Mouse (Mus musculus): ENCODE results near the gene Styx. TPM values are rescaled to one million over a fixed set of nuclear protein-coding genes. Genes with fewer than 3 reads are reported as not detected.

Gene Styx
- total RNA-seq, 2 experiments from 2014 or later = 18.5 to 21.0 TPM

- intact Hi-C loops (cut with DNase I) = no loop called here
- no peak for DNase-seq (ENCODE audit: low spot score in 2 of 2)
Observed at GRCm38 (mm10) chr14:45430066-45430842, 79.4 kb downstream of the Styx start.

DNA sequence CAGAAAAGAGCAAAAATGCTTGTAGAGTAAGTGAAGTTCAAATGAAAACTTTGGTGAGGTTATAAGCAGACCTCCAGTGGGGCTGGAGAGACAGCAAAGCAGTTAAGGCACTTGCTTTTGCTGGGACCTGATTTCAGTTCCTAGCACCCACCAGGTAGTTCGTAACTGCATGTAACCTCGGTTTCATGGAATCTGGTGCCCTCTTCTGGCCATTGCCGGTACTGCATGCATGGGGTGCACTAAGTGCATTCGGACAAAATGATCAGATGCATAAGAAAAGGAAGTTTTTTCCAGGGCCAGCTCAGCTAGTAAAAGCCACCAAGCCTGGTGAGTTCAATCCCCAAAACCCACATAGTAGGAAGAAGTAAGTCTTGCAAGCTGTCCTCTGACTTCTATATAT, 81.1 kb downstream of the Styx start:
- intact Hi-C loops (cut with DNase I) = no loop called here

GRCm38 (mm10) chr14:45434220-45434619, 83.3 kb downstream of the Styx start:
- intact Hi-C loops (cut with DNase I) = no loop called here
- no peak for DNase-seq (ENCODE audit: low spot score in 2 of 2)

More for the DNA sequence above, 81.1 kb downstream of the Styx start:
- no peak for DNase-seq (ENCODE audit: low spot score in 2 of 2)

DNA sequence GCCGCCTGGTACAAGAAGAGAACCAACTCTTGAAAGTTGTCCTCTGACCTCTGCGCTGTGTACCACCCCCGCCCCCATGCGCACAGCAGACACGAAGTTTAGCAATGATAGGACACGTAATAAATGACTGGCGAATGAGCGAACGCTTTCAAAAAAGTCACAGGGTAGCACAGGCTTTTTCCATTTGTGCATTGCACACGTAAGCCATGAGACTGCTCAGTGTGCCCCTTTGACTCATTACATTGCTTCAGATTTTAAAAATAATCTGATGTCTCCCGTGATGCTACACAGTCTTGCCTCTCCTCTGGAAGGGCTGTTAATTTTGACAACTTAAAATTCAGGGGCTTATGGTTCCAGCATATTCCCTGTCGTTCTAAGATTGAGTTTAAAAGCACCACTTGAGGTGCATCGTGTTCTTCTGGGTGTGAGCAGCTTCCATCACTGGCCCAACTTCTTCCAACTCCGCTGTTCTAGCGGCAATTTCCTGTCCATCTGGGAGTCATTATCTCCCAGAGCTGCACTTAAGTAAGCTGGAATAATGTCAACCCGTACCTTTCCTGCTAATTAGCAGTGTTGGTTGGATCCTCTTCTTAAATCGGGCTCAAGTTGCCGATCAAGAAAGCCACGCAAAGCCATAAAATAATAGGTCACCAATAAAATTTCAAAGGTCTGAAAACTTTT, 87.5 kb downstream of the Styx start:
- intact Hi-C loops (cut with DNase I) = no loop called here
- no peak for DNase-seq (ENCODE audit: low spot score in 2 of 2)

- intact Hi-C loops (cut with DNase I) = no loop called here
- DNase-seq (ENCODE audit: low spot score in 2 of 2) = no peak
Observed at GRCm38 (mm10) chr14:45438931-45439275, 88.0 kb downstream of the Styx start.

DNA sequence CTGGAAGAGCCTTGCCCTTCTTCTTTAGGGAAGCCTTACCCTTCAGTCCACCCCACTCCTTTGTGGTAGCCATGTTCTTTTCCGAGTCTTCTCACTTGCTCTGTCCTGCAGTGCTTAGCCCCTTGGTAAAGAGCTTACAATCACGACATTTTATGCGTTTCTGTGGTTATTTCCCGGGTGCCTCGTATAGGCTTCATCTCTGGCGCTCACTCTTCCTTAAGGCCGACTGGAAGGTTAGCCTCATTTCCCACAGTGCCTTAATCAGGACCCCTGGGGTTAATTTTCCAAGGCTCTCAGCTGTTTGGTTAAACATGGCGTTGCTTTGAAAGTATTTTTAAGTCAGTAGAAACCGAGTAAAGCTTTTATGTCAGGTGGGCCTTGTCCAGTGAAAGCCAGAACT, 88.5 kb downstream of the Styx start:
- intact Hi-C loops (cut with DNase I) = no loop called here
- DNase-seq (ENCODE audit: low spot score in 2 of 2) = no peak

- intact Hi-C loops (cut with DNase I) = no loop called here
- no peak for DNase-seq (ENCODE audit: low spot score in 2 of 2)
Observed at GRCm38 (mm10) chr14:45441291-45441690, 90.4 kb downstream of the Styx start.

- intact Hi-C loops (cut with DNase I) = no loop called here
- no peak for DNase-seq (ENCODE audit: low spot score in 2 of 2)
Observed at GRCm38 (mm10) chr14:45442781-45443560, 92.1 kb downstream of the Styx start.

GRCm38 (mm10) chr14:45444870-45445269, 94.0 kb downstream of the Styx start:
- intact Hi-C loops (cut with DNase I) = no loop called here
- DNase-seq (ENCODE audit: low spot score in 2 of 2) = no peak

DNA sequence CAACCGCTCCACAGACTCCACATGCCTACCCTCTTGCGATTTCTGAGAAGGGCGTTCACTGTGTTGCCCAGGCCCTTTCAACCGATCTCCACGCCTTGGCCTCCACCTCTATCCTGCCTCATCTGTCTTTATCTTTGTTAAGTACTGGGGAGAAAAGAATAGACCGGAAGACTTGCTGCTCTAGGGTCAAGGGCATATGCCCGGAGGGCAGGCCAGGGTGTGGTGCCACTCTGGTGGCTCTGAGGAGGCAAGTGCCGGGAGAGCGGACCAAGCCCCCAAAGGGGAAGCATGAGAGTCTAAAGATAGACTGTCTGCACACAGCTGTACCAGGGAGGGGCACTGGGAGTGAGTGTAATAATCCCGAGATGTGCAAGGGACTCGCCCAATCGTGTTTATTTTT, 94.6 kb downstream of the Styx start:
- DNase-seq (ENCODE audit: low spot score in 2 of 2) = no peak
- intact Hi-C loops (cut with DNase I) = no loop called here

- intact Hi-C loops (cut with DNase I) = no loop called here
- DNase-seq (ENCODE audit: low spot score in 2 of 2) = no peak
Observed at GRCm38 (mm10) chr14:45446777-45447176, 95.9 kb downstream of the Styx start.

GRCm38 (mm10) chr14:45451090-45451489, 100.2 kb downstream of the Styx start:
- no peak for DNase-seq (ENCODE audit: low spot score in 2 of 2)
- intact Hi-C loops (cut with DNase I) = no loop called here

- intact Hi-C loops (cut with DNase I) = no loop called here
- no peak for DNase-seq (ENCODE audit: low spot score in 2 of 2)
Observed at GRCm38 (mm10) chr14:45452148-45452547, 101.3 kb downstream of the Styx start.

DNA sequence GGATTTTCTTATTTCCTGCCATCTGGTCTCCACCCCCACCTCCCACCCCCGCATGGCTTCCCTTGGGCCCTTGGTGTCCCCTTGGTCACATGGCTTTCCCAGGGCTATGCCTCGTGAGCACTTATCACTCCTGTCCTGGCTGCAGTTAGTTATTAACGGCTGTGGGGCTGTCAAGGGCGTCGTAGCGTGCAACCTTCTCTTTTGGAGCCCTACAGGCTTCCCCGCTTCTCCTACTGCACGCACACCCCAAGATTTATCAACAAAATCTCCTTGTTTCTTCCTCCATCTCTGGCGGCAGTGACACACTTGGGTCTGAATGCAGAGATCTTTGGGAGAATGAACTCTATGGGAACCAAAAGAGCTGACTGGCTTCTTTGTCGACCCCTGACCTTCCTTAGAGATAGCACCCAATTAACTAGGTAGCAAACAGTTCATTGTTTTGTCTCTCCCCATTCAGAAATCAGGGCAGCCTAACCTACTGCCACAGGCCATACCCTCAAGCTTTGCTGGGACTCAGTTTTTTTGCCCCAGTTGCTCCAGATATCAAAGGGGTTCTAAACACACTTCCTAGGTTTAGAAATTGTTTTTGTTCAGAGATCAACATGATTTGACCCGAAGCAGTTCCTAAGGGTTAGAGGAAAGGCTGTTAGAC, 102.1 kb downstream of the Styx start:
- no peak for DNase-seq (ENCODE audit: low spot score in 2 of 2)
- intact Hi-C loops (cut with DNase I) = no loop called here

DNA sequence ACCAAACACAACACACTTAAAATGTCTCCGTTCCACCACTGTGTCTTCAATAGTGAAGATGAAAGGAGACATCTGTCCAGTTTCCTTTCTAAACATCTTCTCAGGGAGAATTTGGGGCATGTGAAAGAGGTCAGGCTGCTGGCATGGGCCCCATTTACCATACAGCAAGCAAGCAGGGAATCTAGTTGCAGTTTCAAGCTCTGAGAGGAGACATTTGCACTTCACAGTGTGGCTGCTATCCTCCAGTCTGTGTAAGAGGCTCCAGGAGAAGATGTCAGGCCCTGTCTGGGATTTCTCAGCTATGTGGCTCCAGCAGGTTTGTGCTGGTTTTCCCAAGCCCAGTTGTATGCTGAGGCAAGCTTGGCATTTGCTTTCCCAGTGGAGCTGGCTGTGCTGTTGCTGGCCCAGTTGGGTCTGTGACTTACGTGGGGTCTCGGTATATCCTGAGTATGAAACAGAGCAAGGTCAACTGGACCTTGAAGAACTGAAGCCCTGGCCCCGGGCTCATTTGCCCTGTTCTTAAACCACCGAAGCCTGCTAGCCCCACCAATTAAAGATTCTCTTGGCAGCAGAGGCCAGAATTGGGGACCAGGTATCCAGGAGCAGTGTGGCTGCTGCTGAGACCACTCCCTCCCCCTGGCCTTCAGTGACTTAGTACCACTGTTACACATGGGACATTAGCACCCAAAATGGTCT, 102.8 kb downstream of the Styx start:
- DNase-seq (ENCODE audit: low spot score in 2 of 2) = no peak
- intact Hi-C loops (cut with DNase I) = no loop called here

- peak; percentile 25 for DNase-seq (ENCODE audit: low spot score in 2 of 2)
- intact Hi-C loops (cut with DNase I) = no loop called here
Observed at GRCm38 (mm10) chr14:45455651-45456501, 105.0 kb downstream of the Styx start.

DNA sequence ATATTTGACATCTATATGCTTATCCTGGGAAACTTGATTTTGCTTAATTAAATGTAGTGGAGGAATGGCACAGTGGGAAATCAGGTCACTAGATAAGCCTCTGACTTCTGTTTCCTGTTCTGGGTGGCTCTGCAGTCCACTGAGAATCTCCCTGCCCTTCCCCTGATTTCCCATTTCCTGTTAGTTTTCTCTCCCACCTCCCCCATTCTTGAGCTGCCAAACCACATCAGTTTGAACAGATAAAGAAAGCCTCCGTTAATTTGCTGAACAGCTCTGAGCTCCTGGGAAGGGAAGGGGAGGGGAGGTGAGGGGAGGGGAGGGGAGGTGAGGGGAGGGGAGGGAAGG, 105.6 kb downstream of the Styx start:
- intact Hi-C loops (cut with DNase I) = no loop called here
- no peak for DNase-seq (ENCODE audit: low spot score in 2 of 2)

GRCm38 (mm10) chr14:45457003-45457402, 106.1 kb downstream of the Styx start:
- DNase-seq (ENCODE audit: low spot score in 2 of 2) = no peak
- intact Hi-C loops (cut with DNase I) = no loop called here

DNA sequence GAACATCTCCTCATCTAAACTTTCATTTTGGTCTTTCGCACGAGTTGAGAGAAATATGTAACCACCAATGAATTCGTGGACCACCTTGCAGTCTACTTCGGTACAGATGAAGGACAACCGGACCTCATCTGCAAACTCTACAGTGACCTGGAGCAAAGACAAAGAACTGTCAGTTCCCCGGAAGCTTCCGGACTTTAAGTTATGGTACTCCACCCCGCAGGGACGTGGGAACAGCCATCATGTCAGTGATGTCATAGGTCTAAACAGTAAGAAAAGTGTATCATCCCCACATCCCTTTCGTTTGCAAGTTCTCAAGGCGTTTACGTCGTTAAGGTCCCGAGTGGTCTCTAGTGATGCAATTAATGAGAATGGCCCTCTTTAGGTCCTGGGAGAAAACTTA, 109.0 kb downstream of the Styx start:
- intact Hi-C loops (cut with DNase I) = no loop called here
- no peak for DNase-seq (ENCODE audit: low spot score in 2 of 2)

Data from left cerebral cortex, postnatal 36 days (tissue).